Mouse (Mus musculus) brain, embryonic 14.5 days (tissue): ENCODE measurements at regions not wholly inside any gene's neighbourhood (a gene's known extent, or its start where the extent isn't known, plus 50 kb on each side); places are given as distances from the start of the nearest gene placed in this dataset.

Experiments used
- DNase-seq: peaks from one replicate; pipeline ENCODE4 v3.0.0-alpha.2; 2011; ENCODE audit warnings: low read depth
- CTCF ChIP-seq: fragments of 200-500 bp; IDR thresholded peaks from 2 replicates; pipeline ENCODE4 v1.5.1; 2012; ENCODE audit warnings: inconsistent platforms, mild to moderate bottlenecking, moderate library complexity, borderline replicate concordance; ENCODE audit not compliant: insufficient read depth, insufficient read length; ENCODE audit errors: extremely low read depth
- POLR2A ChIP-seq: fragments of 200-500 bp; IDR thresholded peaks from 2 replicates; pipeline ENCODE4 v1.6.1; 2012; ENCODE audit warnings: mild to moderate bottlenecking, inconsistent platforms, borderline replicate concordance; ENCODE audit not compliant: poor library complexity, insufficient read depth, insufficient read length, severe bottlenecking; ENCODE audit errors: extremely low read depth

GRCm38 (mm10) chr4:54282934-54283333 lies 457.1 kb downstream of the Tmem38b start:
- no peak for TF ChIP-seq CTCF
- TF ChIP-seq POLR2A, result no peak
- DNase-seq, result no peak

- DNase-seq, result no peak
- TF ChIP-seq CTCF (no peak), POLR2A (no peak)
These were observed 488.0 kb downstream of the Tmem38b start for GRCm38 (mm10) chr4:54313804-54314203.

GRCm38 (mm10) chr4:54324851-54325250 lies 499.0 kb downstream of the Tmem38b start:
- TF ChIP-seq CTCF (no peak), POLR2A (no peak)
- no peak for DNase-seq

GRCm38 (mm10) chr4:54328273-54328672 lies 502.4 kb downstream of the Tmem38b start:
- peak; percentile 93 for DNase-seq
- TF ChIP-seq POLR2A, result no peak
- TF ChIP-seq CTCF, result no peak

GRCm38 (mm10) chr4:54328711-54329427 lies 503.0 kb downstream of the Tmem38b start:
- TF ChIP-seq POLR2A (no peak), CTCF (peak; percentile 65)
- peak; percentile 89 for DNase-seq

GRCm38 (mm10) chr4:54330686-54331085 lies 504.8 kb downstream of the Tmem38b start:
- peak; percentile 86 for DNase-seq

GRCm38 (mm10) chr4:54331588-54332211 lies 505.9 kb downstream of the Tmem38b start:
- peak; percentile 97 for DNase-seq
- TF ChIP-seq CTCF, result no peak
- no peak for TF ChIP-seq POLR2A

More at GRCm38 (mm10) chr4:54330686-54331085, 504.8 kb downstream of the Tmem38b start:
- TF ChIP-seq CTCF (no peak; the same call in 1 of the 2 replicates), POLR2A (no peak)

- DNase-seq, result no peak
- TF ChIP-seq POLR2A (no peak), CTCF (no peak)
These were observed 506.4 kb downstream of the Tmem38b start for GRCm38 (mm10) chr4:54332261-54332660.

GRCm38 (mm10) chr4:54338556-54338955 lies 512.7 kb downstream of the Tmem38b start:
- TF ChIP-seq POLR2A (no peak), CTCF (no peak)
- DNase-seq, result no peak

GRCm38 (mm10) chr4:54340106-54340505 lies 514.3 kb downstream of the Tmem38b start:
- no peak for TF ChIP-seq POLR2A
- TF ChIP-seq CTCF, result no peak
- DNase-seq, result no peak

- peak; percentile 54 for DNase-seq
- no peak for TF ChIP-seq CTCF
- TF ChIP-seq POLR2A, result no peak
These were observed 528.0 kb downstream of the Tmem38b start for GRCm38 (mm10) chr4:54353657-54354390.
